Mouse (Mus musculus): ENCODE measurements at regions not wholly inside any gene's neighbourhood (a gene's known extent, or its start where the extent isn't known, plus 50 kb on each side); places are given as distances from the start of the nearest gene placed in this dataset.

DNA sequence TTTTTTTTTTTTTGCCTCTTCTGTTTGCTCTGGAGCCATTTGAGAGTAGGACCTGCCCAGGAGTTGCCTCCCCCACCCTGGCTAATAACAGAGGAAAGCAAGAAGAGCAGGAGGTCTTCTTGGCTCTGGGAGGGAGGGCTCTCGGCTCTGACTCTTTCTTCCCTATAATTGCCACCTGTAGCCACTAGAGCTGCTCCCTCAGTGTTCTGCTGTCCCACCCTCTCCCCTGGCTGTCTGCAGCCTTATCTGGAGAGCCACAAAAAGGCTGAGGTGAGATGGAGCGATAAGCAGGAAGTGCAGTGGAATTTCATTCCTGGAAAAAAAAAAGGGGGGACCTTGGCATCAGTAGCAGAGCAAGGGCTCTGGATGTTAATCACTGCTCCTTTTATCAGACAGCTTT, 251.4 kb upstream of the Satb1 start:
- TF ChIP-seq CTCF (IDR thresholded peaks at IDR 0.05), result no peak
- H3K9ac ChIP-seq (replicated peaks; ENCODE audit: low read length, poor library complexity, severe bottlenecking), result no peak overlapping the region
- no peaks in the 10 kb centered on the region for H3K4me1 ChIP-seq (ENCODE audit: insufficient read depth, low read length)
- no peak overlapping the region for H3K4me3 ChIP-seq (ENCODE audit: low read depth, low read length)
- no peaks in the 10 kb centered on the region for H3K27me3 ChIP-seq (ENCODE audit: insufficient read depth, low read length)
- 76% methylated on average over 2 of the region's 2 CpGs for WGBS
- ATAC-seq (ENCODE audit: low FRiP score), result no peak
- no peak overlapping the region for H3K27ac ChIP-seq (ENCODE audit: low read depth, low read length)
- DNase-seq (ENCODE audit: low spot score), result no peak
- no peaks in the 10 kb centered on the region for H3K9me3 ChIP-seq (ENCODE audit: low read length)
- no peaks in the 10 kb centered on the region for H3K36me3 ChIP-seq (ENCODE audit: insufficient read depth, low read length)
- H3K4me2 ChIP-seq (ENCODE audit: low read depth, low read length, poor library complexity, severe bottlenecking), result no peak overlapping the region

DNA sequence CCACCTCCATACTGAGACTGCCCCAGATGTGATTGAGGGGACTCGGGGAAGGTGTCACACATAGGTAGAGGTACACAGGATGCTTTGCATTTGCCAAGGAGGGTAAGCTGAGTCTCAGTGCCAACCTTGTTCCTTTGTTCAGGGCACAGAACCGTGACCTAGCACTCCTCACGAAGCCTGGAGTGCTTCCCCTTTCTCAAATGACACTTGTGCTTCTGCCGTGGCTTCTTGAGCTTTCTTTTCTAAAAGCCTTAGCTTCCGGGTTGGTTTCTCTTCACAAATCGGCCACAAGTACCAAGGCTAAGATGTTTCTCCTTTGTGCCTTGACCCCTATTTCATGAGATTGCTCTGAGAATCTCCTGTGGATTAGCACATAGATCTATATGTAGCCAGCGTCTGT, 246.2 kb upstream of the Satb1 start:
- no peak overlapping the region for H3K4me2 ChIP-seq (ENCODE audit: low read depth, low read length, poor library complexity, severe bottlenecking)
- DNase-seq (ENCODE audit: low spot score) (no peak), ATAC-seq (ENCODE audit: low FRiP score) (no peak)
- H3K9me3 ChIP-seq (ENCODE audit: low read length), result no peaks in the 10 kb centered on the region
- no peak overlapping the region for H3K27ac ChIP-seq (ENCODE audit: low read depth, low read length)
- no peaks in the 10 kb centered on the region for H3K4me1 ChIP-seq (ENCODE audit: insufficient read depth, low read length)
- WGBS, result 79% methylated on average over 7 of the region's 7 CpGs
- H3K27me3 ChIP-seq (ENCODE audit: insufficient read depth, low read length), result no peaks in the 10 kb centered on the region
- H3K4me3 ChIP-seq (ENCODE audit: low read depth, low read length), result no peak overlapping the region
- no peak overlapping the region for H3K9ac ChIP-seq (replicated peaks; ENCODE audit: low read length, poor library complexity, severe bottlenecking)
- H3K36me3 ChIP-seq (ENCODE audit: insufficient read depth, low read length), result no peaks in the 10 kb centered on the region
- TF ChIP-seq CTCF (IDR thresholded peaks at IDR 0.05), result no peak

GRCm38 (mm10) chr17:52078496-52078895, 245.4 kb upstream of the Satb1 start:
- H3K9ac ChIP-seq (replicated peaks; ENCODE audit: low read length, poor library complexity, severe bottlenecking), result no peak overlapping the region
- ATAC-seq (ENCODE audit: low FRiP score) (no peak), DNase-seq (ENCODE audit: low spot score) (peak; percentile 62)
- no peaks in the 10 kb centered on the region for H3K27me3 ChIP-seq (ENCODE audit: insufficient read depth, low read length)
- H3K4me1 ChIP-seq (ENCODE audit: insufficient read depth, low read length), result no peaks in the 10 kb centered on the region
- TF ChIP-seq CTCF (IDR thresholded peaks at IDR 0.05), result no peak
- 67% methylated on average over 8 of the region's 8 CpGs for WGBS
- H3K36me3 ChIP-seq (ENCODE audit: insufficient read depth, low read length), result no peaks in the 10 kb centered on the region
- no peak overlapping the region for H3K27ac ChIP-seq (ENCODE audit: low read depth, low read length)
- no peak overlapping the region for H3K4me3 ChIP-seq (ENCODE audit: low read depth, low read length)
- H3K4me2 ChIP-seq (ENCODE audit: low read depth, low read length, poor library complexity, severe bottlenecking), result no peak overlapping the region
- H3K9me3 ChIP-seq (ENCODE audit: low read length), result no peaks in the 10 kb centered on the region

DNA sequence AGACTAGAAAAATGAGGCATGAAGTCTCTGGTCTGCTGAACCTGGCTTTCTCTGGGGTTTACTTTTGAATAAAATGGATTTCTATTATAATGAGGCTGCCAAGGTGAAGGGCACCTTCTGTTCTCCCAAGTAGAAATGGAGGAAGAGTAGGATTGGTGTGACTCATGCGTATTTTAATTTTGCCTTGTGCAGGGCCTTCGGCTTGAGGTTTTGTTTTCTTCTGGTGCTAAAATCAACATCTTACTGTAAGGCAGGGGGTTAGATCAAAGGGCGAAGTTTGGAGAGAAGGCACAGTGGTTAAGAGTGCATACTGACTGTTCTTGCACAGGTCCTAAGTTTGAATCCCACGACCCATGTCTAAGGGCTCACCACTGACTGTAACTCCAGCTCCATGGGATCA, 244.9 kb upstream of the Satb1 start:
- WGBS, result 90% methylated on average over 4 of the region's 4 CpGs
- Histone ChIP-seq H3K36me3 (ENCODE audit: insufficient read depth, low read length) (no peaks in the 10 kb centered on the region), H3K4me1 (ENCODE audit: insufficient read depth, low read length) (no peaks in the 10 kb centered on the region), H3K4me2 (ENCODE audit: low read depth, low read length, poor library complexity, severe bottlenecking) (no peak overlapping the region), H3K4me3 (ENCODE audit: low read depth, low read length) (no peak overlapping the region), H3K27ac (ENCODE audit: low read depth, low read length) (no peak overlapping the region), H3K27me3 (ENCODE audit: insufficient read depth, low read length) (no peaks in the 10 kb centered on the region), H3K9ac (replicated peaks; ENCODE audit: low read length, poor library complexity, severe bottlenecking) (no peak overlapping the region), H3K9me3 (ENCODE audit: low read length) (no peaks in the 10 kb centered on the region)
- DNase-seq (ENCODE audit: low spot score) (no peak), ATAC-seq (ENCODE audit: low FRiP score) (no peak)
- no peak for TF ChIP-seq CTCF (IDR thresholded peaks at IDR 0.05)

- 91% methylated on average over 2 of the region's 2 CpGs for WGBS
- no peak for DNase-seq (ENCODE audit: low spot score)
- H3K4me3 ChIP-seq (ENCODE audit: low read depth, low read length), result no peak overlapping the region
- H3K9ac ChIP-seq (replicated peaks; ENCODE audit: low read length, poor library complexity, severe bottlenecking), result no peak overlapping the region
- H3K9me3 ChIP-seq (ENCODE audit: low read length), result no peaks in the 10 kb centered on the region
- no peak for TF ChIP-seq CTCF (IDR thresholded peaks at IDR 0.05)
- no peak for ATAC-seq (ENCODE audit: low FRiP score)
- H3K27me3 ChIP-seq (ENCODE audit: insufficient read depth, low read length), result no peaks in the 10 kb centered on the region
- no peaks in the 10 kb centered on the region for H3K36me3 ChIP-seq (ENCODE audit: insufficient read depth, low read length)
- H3K4me2 ChIP-seq (ENCODE audit: low read depth, low read length, poor library complexity, severe bottlenecking), result no peak overlapping the region
- H3K27ac ChIP-seq (ENCODE audit: low read depth, low read length), result no peak overlapping the region
- no peaks in the 10 kb centered on the region for H3K4me1 ChIP-seq (ENCODE audit: insufficient read depth, low read length)
These were observed 243.7 kb upstream of the Satb1 start for GRCm38 (mm10) chr17:52076746-52077145.

DNA sequence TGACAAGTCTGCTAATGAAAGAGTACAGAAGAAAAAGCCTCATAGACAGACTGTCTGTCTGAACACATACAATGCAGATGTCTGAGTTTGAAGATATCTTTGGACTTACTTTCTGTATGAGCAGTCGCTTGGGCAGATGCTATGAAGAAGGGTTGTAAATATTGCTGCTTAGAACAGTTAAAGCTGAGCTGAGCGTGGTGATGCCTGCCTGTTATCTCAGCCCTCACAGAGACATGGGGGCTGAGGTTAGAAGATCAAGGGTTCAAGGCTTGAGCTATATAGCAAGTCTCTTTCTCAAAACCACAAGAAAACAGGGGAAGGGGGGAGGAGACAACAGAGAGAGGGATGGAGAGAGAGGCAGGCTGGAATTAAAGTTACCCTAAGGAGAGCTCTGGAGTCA, 234.6 kb upstream of the Satb1 start:
- TF ChIP-seq CTCF (IDR thresholded peaks at IDR 0.05), result no peak
- H3K27me3 ChIP-seq (ENCODE audit: insufficient read depth, low read length), result no peaks in the 10 kb centered on the region
- H3K9me3 ChIP-seq (ENCODE audit: low read length), result no peaks in the 10 kb centered on the region
- DNase-seq (ENCODE audit: low spot score), result no peak
- no peak for ATAC-seq (ENCODE audit: low FRiP score)
- WGBS, result 85% methylated on average over 2 of the region's 2 CpGs
- H3K27ac ChIP-seq (ENCODE audit: low read depth, low read length), result no peak overlapping the region
- no peaks in the 10 kb centered on the region for H3K4me1 ChIP-seq (ENCODE audit: insufficient read depth, low read length)
- no peaks in the 10 kb centered on the region for H3K36me3 ChIP-seq (ENCODE audit: insufficient read depth, low read length)
- no peak overlapping the region for H3K4me2 ChIP-seq (ENCODE audit: low read depth, low read length, poor library complexity, severe bottlenecking)
- H3K9ac ChIP-seq (replicated peaks; ENCODE audit: low read length, poor library complexity, severe bottlenecking), result no peak overlapping the region
- no peak overlapping the region for H3K4me3 ChIP-seq (ENCODE audit: low read depth, low read length)

DNA sequence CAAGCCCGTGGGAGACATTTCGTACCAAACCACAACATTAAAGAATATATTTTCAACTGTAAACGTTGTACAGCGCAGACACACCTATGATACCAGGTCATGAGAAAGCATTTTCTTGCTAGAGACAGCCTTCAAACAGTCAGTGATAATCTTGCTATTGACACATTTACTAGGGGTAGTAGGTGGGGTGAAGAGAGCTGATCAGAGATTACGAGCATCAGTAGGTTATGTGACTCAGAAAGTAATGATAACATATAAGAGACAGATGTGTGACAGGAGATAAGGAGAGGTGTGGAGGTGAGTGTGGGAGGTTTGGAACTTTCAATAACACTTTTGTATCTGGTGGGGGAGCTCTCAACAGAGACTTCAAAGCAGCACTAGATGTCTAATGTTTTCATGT, 231.5 kb upstream of the Satb1 start:
- Histone ChIP-seq H3K9me3 (ENCODE audit: low read length) (no peaks in the 10 kb centered on the region), H3K27ac (ENCODE audit: low read depth, low read length) (no peak overlapping the region), H3K4me1 (ENCODE audit: insufficient read depth, low read length) (no peaks in the 10 kb centered on the region), H3K36me3 (ENCODE audit: insufficient read depth, low read length) (no peaks in the 10 kb centered on the region), H3K4me2 (ENCODE audit: low read depth, low read length, poor library complexity, severe bottlenecking) (no peak overlapping the region), H3K4me3 (ENCODE audit: low read depth, low read length) (no peak overlapping the region), H3K9ac (replicated peaks; ENCODE audit: low read length, poor library complexity, severe bottlenecking) (no peak overlapping the region), H3K27me3 (ENCODE audit: insufficient read depth, low read length) (no peaks in the 10 kb centered on the region)
- DNase-seq (ENCODE audit: low spot score), result no peak
- TF ChIP-seq CTCF (IDR thresholded peaks at IDR 0.05), result no peak
- ATAC-seq (ENCODE audit: low FRiP score), result no peak
- WGBS, result 94% methylated on average over 5 of the region's 5 CpGs

Measured in midbrain, postnatal 0 days (tissue).